Mouse (Mus musculus): ENCODE results near the gene Ccdc30. TPM values are rescaled to one million over a fixed set of nuclear protein-coding genes. Genes with fewer than 3 reads are reported as not detected.

Ccdc30 gene
- total and polyA plus RNA-seq, 3 experiments: not detected

DNA sequence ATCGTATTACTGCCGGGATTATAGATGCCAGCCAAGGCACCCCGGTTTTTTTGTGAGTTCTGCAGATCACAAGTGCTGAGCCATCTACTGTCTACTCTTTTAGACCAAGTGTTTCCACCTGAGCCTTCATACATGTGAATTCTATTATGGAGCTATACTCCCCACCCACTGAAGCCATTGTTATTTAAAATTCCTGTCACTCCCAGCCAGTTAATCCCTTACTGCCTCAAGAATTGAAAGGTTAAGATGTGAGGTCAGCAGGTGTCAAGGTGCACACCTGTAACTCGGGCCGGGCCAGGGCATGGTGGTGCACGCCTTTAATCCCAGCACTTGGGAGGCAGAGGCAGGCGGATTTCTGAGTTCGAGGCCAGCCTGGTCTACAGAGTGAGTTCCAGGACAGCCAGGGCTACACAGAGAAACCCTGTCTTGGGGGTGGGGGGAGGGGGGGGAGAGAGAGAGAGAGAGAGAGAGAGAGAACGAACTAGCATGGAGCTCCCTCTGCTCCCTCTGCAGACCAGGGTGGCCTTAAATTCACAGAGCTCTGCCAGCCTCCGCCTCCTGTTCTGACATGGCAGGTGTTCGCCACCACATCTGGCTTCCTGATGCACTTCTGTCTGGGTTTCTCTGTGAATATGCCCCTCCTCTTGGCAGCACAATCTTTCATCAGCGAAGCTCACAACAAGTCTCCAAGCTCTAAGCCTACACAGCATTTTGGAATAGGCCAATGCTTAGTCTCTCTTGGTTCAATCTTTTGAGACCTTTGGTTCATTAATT is 3.3 kb downstream of the Ccdc30 start:
- no peak for DNase-seq (ENCODE audit: low read depth, low spot score)
- H3K4me1 ChIP-seq (ENCODE audit: control insufficient read depth in 1 of 2, insufficient read depth in 2 of 2, low read length in 2 of 2): peaks cover 0 to 5% of the 10 kb centered on the region in 2 experiments; a peak in 1 of 4 replicates
- no peaks in the 10 kb centered on the region for H3K79me2 ChIP-seq (ENCODE audit: control insufficient read depth, insufficient read depth, low read length, poor library complexity)
- no peaks in the 10 kb centered on the region for H3K9me3 ChIP-seq (replicated peaks; ENCODE audit: insufficient read depth, low read length)
- TF ChIP-seq USF2 (IDR thresholded peaks at IDR 0.05; ENCODE audit: borderline replicate concordance in 1 of 2, insufficient read depth in 1 of 2, low read depth in 1 of 2, low read length in 2 of 2) (no peak), ZNF384 (IDR thresholded peaks at IDR 0.05; ENCODE audit: low read depth, low read length) (no peak), POLR2AphosphoS5 (IDR thresholded peaks at IDR 0.05; ENCODE audit: borderline replicate concordance, low read depth, low read length) (no peak), POLR2A (IDR thresholded peaks at IDR 0.05; ENCODE audit: control insufficient read depth in 1 of 2, insufficient read depth in 1 of 2, low read depth in 1 of 2, low read length in 2 of 2, poor library complexity in 1 of 2) (no peak), USF1 (IDR thresholded peaks at IDR 0.05; ENCODE audit: low read depth, low read length) (no peak), SMC3 (IDR thresholded peaks at IDR 0.05; ENCODE audit: low read depth, low read length) (no peak), GABPA (IDR thresholded peaks at IDR 0.05; ENCODE audit: low read depth, low read length) (no peak), MEF2A (IDR thresholded peaks at IDR 0.05; ENCODE audit: extremely low read depth, insufficient replicate concordance, low read depth, low read length, poor library complexity, severe bottlenecking) (no peak), ZC3H11A (IDR thresholded peaks at IDR 0.05; ENCODE audit: low read depth, low read length) (no peak), RAD21 (IDR thresholded peaks at IDR 0.05; ENCODE audit: low read depth, low read length) (no peak), RCOR1 (IDR thresholded peaks at IDR 0.05; ENCODE audit: low read depth, low read length) (no peak), ELF1 (IDR thresholded peaks at IDR 0.05; ENCODE audit: low read depth, low read length) (no peak), EP300 (IDR thresholded peaks at IDR 0.05; ENCODE audit: low read depth in 1 of 2, low read length in 2 of 2) (no peak), ZMIZ1 (IDR thresholded peaks at IDR 0.05; ENCODE audit: low read depth, low read length) (no peak), NRF1 (IDR thresholded peaks at IDR 0.05; ENCODE audit: insufficient read depth, low read depth, low read length, poor library complexity, severe bottlenecking) (no peak), CTCF (IDR thresholded peaks at IDR 0.05 in 2 of 3, conservative IDR thresholded peaks at IDR 0.05 in 1 of 3; ENCODE audit: control insufficient read depth in 1 of 3, insufficient read depth in 1 of 3, low read depth in 2 of 3, low read length in 3 of 3, poor library complexity in 1 of 3, severe bottlenecking in 1 of 3) (no peak), MAFK (IDR thresholded peaks at IDR 0.05; ENCODE audit: borderline replicate concordance, low read depth, low read length) (no peak), ETS1 (IDR thresholded peaks at IDR 0.05; ENCODE audit: low read depth, low read length) (no peak)
- H3K9ac ChIP-seq (ENCODE audit: control insufficient read depth, low read depth, low read length, poor library complexity, severe bottlenecking): no peak overlapping the region
- no peak overlapping the region for H3K4me3 ChIP-seq (ENCODE audit: control insufficient read depth in 1 of 2, insufficient read depth in 1 of 2, low read depth in 2 of 2, low read length in 2 of 2)
- peaks cover 0 to 4% of the 10 kb centered on the region in 2 experiments; a peak in 2 of 4 replicates for H3K36me3 ChIP-seq (ENCODE audit: control insufficient read depth in 1 of 2, insufficient read depth in 2 of 2, low read length in 2 of 2)
- H3K27ac ChIP-seq (ENCODE audit: control insufficient read depth, low read depth, low read length): no peak overlapping the region
- H3K27me3 ChIP-seq (ENCODE audit: control insufficient read depth in 1 of 2, insufficient read depth in 2 of 2, low read length in 2 of 2): peaks cover 0 to 1% of the 10 kb centered on the region in 2 experiments; a peak in 1 of 4 replicates

DNA sequence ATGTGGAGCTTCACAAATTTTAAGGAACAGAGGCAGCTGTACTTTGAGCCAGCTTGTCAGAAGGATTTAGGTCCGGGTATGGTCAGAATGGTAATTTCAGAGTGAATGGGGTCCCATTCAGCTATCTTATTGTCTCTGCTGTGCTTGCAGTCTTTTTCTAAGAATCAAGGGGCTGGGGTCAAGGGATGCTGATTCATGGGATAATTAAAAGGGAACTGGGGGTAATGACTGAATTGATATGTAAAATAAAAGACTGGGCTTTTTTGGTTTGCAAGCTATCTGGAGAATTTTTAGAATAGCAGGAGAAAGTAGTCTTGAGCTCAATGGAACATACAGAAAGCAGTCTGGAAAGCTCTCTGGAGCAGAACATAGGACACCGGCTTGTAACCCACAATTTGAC is 11.9 kb downstream of the Ccdc30 start:
- Histone ChIP-seq H3K36me3 (ENCODE audit: control insufficient read depth in 1 of 2, insufficient read depth in 2 of 2, low read length in 2 of 2) (no peaks in the 10 kb centered on the region), H3K9ac (ENCODE audit: control insufficient read depth, low read depth, low read length, poor library complexity, severe bottlenecking) (no peak overlapping the region), H3K4me1 (ENCODE audit: control insufficient read depth in 1 of 2, insufficient read depth in 2 of 2, low read length in 2 of 2) (no peaks in the 10 kb centered on the region), H3K4me3 (ENCODE audit: control insufficient read depth in 1 of 2, insufficient read depth in 1 of 2, low read depth in 2 of 2, low read length in 2 of 2) (no peak overlapping the region), H3K9me3 (replicated peaks; ENCODE audit: insufficient read depth, low read length) (no peaks in the 10 kb centered on the region), H3K27ac (ENCODE audit: control insufficient read depth, low read depth, low read length) (no peak overlapping the region), H3K79me2 (ENCODE audit: control insufficient read depth, insufficient read depth, low read length, poor library complexity) (no peaks in the 10 kb centered on the region), H3K27me3 (ENCODE audit: control insufficient read depth in 1 of 2, insufficient read depth in 2 of 2, low read length in 2 of 2) (no peaks in the 10 kb centered on the region)
- TF ChIP-seq E2F4 (IDR thresholded peaks at IDR 0.05; ENCODE audit: borderline replicate concordance, low read depth, low read length) (no peak), MYC (IDR thresholded peaks at IDR 0.05; ENCODE audit: low read depth, low read length) (no peak)
- no peak for DNase-seq (ENCODE audit: low read depth, low spot score)
